27 mouse cellular contexts compared by ENCODE assay signal in genomic region chr1:106658293-106658847, GRCm38 (mm10). TPM values are rescaled to one million over a fixed set of nuclear protein-coding genes. Genes with fewer than 3 reads are reported as not detected.
DNase-seq lines count a peak whose midpoint lies in the region; ATAC-seq and TF ChIP-seq lines count a peak whose summit lies in the region.
"Had no signal": no experiment of that assay in that cellular context is flagged by ENCODE, and none has a peak within 500 bp of the region (broad histone marks: within the 10 kb centered on the region; RNA-seq: fewer than 3 reads in every experiment).

No protein-coding gene starts in this region.

- no peak for ATAC-seq in megakaryocyte, adult 5-6 weeks (ENCODE audit: poor library complexity, severe bottlenecking)
- peak; percentile 94 for ATAC-seq in G1E (ENCODE audit: extremely low read depth, insufficient number of reproducible peaks, low FRiP score, poor library complexity, severe bottlenecking)
- peak; percentile 81 for ATAC-seq in liver, embryonic 14.5 days (ENCODE audit: insufficient read depth)
- ATAC-seq: forebrain, embryonic 14.5 days had no signal

- no peaks in the 10 kb centered on the region for H3K27me3 ChIP-seq in megakaryocyte, embryonic 14.5 days (replicated peaks)
- H3K27me3 ChIP-seq in G1E (ENCODE audit: insufficient read depth, low read length): peaks cover 6% of the 10 kb centered on the region
- H3K27me3 ChIP-seq in liver, embryonic 14.5 days (ENCODE audit: control insufficient read depth, insufficient read depth, low read length): no peaks in the 10 kb centered on the region
- H3K27me3 ChIP-seq: embryonic facial prominence, embryonic 12.5 days; heart, embryonic 12.5 days; limb, embryonic 13.5 days; neural tube, embryonic 15.5 days had no signal

- 13% methylated on average over 5 of the region's 5 CpGs for WGBS in liver, embryonic 14.5 days (ENCODE audit: insufficient replicate concordance)

- DNase-seq in G1E (ENCODE audit: low spot score): no peak
- DNase-seq in liver, embryonic 14.5 days (ENCODE audit: low read depth in 3 of 3, low spot score in 3 of 3): no peak
- no peak for DNase-seq in embryo, embryonic 9.5 days (ENCODE audit: extremely low spot score)
- no peak for DNase-seq in gastrocnemius, adult 8-10 months (ENCODE audit: low spot score in 2 of 2)
- no peak for DNase-seq in spleen, adult 18-20 months
- DNase-seq: adrenal gland, adult 8-10 months; cerebellum, adult 2 months; cerebellum, postnatal 14 days; heart, adult 2 months; kidney, adult 11 months; kidney, postnatal 14 days; lung, embryonic 14.5 days; lung, postnatal 14 days; midbrain, embryonic 14.5 days; right cerebral cortex, postnatal 25 days; thymus, adult 2 months; thymus, postnatal 36 days had no signal

- no peak overlapping the region for H3K9ac ChIP-seq in liver, embryonic 14.5 days (replicated peaks)
- H3K9ac ChIP-seq: embryonic facial prominence, embryonic 12.5 days; heart, embryonic 12.5 days; hindbrain, embryonic 14.5 days; limb, embryonic 13.5 days; lung, embryonic 14.5 days; neural tube, embryonic 15.5 days had no signal

- TF ChIP-seq CTCF in G1E (IDR thresholded peaks at IDR 0.05; ENCODE audit: low read depth, low read length): no peak
- TF ChIP-seq CTCF in liver, embryonic 14.5 days (IDR thresholded peaks at IDR 0.05; ENCODE audit: low read depth): no peak

- H3K4me2 ChIP-seq in liver, embryonic 14.5 days (ENCODE audit: low read depth): no peak overlapping the region
- H3K4me2 ChIP-seq: embryonic facial prominence, embryonic 12.5 days; heart, embryonic 12.5 days; hindbrain, embryonic 14.5 days; limb, embryonic 13.5 days; lung, embryonic 14.5 days; neural tube, embryonic 15.5 days had no signal

- H3K27ac ChIP-seq in liver, embryonic 14.5 days: no peak overlapping the region
- H3K27ac ChIP-seq: embryonic facial prominence, embryonic 12.5 days; heart, adult 2 months; hindbrain, embryonic 14.5 days; layer of hippocampus, adult 2 months; left cerebral cortex, adult 2 months; limb, embryonic 13.5 days; neural tube, embryonic 15.5 days had no signal

- peak; percentile 54; the same call in 1 of the 2 replicates for TF ChIP-seq EP300 in liver, embryonic 14.5 days (IDR thresholded peaks at IDR 0.05; ENCODE audit: low read depth)

- no peaks in the 10 kb centered on the region for H3K9me3 ChIP-seq in megakaryocyte, embryonic 14.5 days
- no peaks in the 10 kb centered on the region for H3K9me3 ChIP-seq in G1E (replicated peaks)
- no peaks in the 10 kb centered on the region for H3K9me3 ChIP-seq in liver, embryonic 14.5 days (ENCODE audit: control insufficient read depth, low read length)
- H3K9me3 ChIP-seq: embryonic facial prominence, embryonic 12.5 days; heart, embryonic 12.5 days; limb, embryonic 13.5 days; neural tube, embryonic 15.5 days had no signal

- H3K4me3 ChIP-seq in megakaryocyte, embryonic 14.5 days (replicated peaks): peak overlapping the region; percentile 31
- H3K4me3 ChIP-seq in G1E (ENCODE audit: low read depth, low read length): no peak overlapping the region
- H3K4me3 ChIP-seq in liver, embryonic 14.5 days (ENCODE audit: insufficient read depth in 1 of 2, low read depth in 2 of 2, low read length in 2 of 2): no peak overlapping the region
- H3K4me3 ChIP-seq: embryonic facial prominence, embryonic 12.5 days; heart, adult 2 months; heart, embryonic 12.5 days; layer of hippocampus, adult 2 months; left cerebral cortex, adult 2 months; limb, embryonic 13.5 days; neural tube, embryonic 15.5 days had no signal

- H3K4me1 ChIP-seq in megakaryocyte, embryonic 14.5 days: peaks cover 84% of the 10 kb centered on the region
- peaks cover 6% of the 10 kb centered on the region for H3K4me1 ChIP-seq in G1E (ENCODE audit: insufficient read depth, low read depth, low read length)
- H3K4me1 ChIP-seq in liver, embryonic 14.5 days (replicated peaks; ENCODE audit: control insufficient read depth in 2 of 2, insufficient read depth in 2 of 2, low read length in 1 of 2): peaks cover 0 to 10% of the 10 kb centered on the region in 2 experiments; a peak in 2 of 4 replicates
- H3K4me1 ChIP-seq: embryonic facial prominence, embryonic 12.5 days; limb, embryonic 13.5 days had no signal

- H3K36me3 ChIP-seq in megakaryocyte, embryonic 14.5 days (replicated peaks; ENCODE audit: low read length): peaks cover 8% of the 10 kb centered on the region
- H3K36me3 ChIP-seq in G1E (replicated peaks): no peaks in the 10 kb centered on the region
- H3K36me3 ChIP-seq in liver, embryonic 14.5 days (replicated peaks; ENCODE audit: control insufficient read depth, insufficient read depth, low read depth): no peaks in the 10 kb centered on the region
- H3K36me3 ChIP-seq: embryonic facial prominence, embryonic 12.5 days; heart, embryonic 12.5 days; limb, embryonic 13.5 days; neural tube, embryonic 15.5 days had no signal

RNA-seq across cellular contexts. Expression of gene Bcl2, which starts 55.7 kb away (rescaled TPM):
- polyA plus RNA-seq in megakaryocyte, embryonic 14.5 days (2012; ENCODE audit: insufficient read depth, low replicate concordance): 3.0 and 4.1 TPM in 2 replicates
- total RNA-seq in megakaryocyte, adult 5-6 weeks (2015): 7.1 and 8.0 TPM in 2 replicates
- 7.8 and 11.9 TPM in 2 replicates for total RNA-seq in megakaryocyte, adult 5-6 weeks (2017)
- total RNA-seq in G1E (2014; fragmentation: Nextera tagmentation) (2.9 and 4.1 TPM in 2 replicates), G1E (2017) (4.2 and 4.9 TPM in 2 replicates)
- 0.98 and 1.2 TPM in 2 replicates for polyA plus RNA-seq in G1E (2012)
- 0.14 and 0.38 TPM in 2 replicates for polyA plus RNA-seq in liver, embryonic 14.5 days (2012; rRNA removed)
- 0.43 TPM in 2 replicates for polyA plus RNA-seq in liver, embryonic 14.5 days (2014; fragmentation: Nextera tagmentation; extraction: Ambion mirVana)
- total RNA-seq in gastrocnemius, adult 8-10 months (2022): 1 to 10 TPM; 1.6 to 2.1 (median 1.7) TPM
